Mouse (Mus musculus) Patski (cell line): ENCODE data around the gene Parva. TPM values are rescaled to one million over a fixed set of nuclear protein-coding genes. Genes with fewer than 3 reads are reported as not detected.

Experiments used
- ATAC-seq: fragments of 100-300 bp; one replicate; pipeline ENCODE4 v1.8.0; 2021
- CTCF ChIA-PET: fragments of 350-600 bp; sonication (Branson Sonifier 250); formaldehyde crosslinking; loops from one replicate; lab custom pipeline; 2022; ENCODE audit warnings: inconsistent platforms; lab: Charles Lee
- POLR2A ChIA-PET: fragments of 350-600 bp; sonication (Branson Sonifier 250); formaldehyde crosslinking; loops from one replicate; lab custom pipeline; 2022; ENCODE audit warnings: antibody characterized with exemption, inconsistent platforms; lab: Charles Lee
- DNase-seq: peaks from one replicate; pipeline ENCODE4 v3.0.0-alpha.2; 2011; ENCODE audit warnings: low read depth, low spot score
- H3K27me3 ChIP-seq: fragments of 371-371 bp; one replicate; pipeline ENCODE4 v1.5.1; 2021
- CTCF ChIP-seq: fragments of 100-300 bp; IDR thresholded peaks from one replicate; pipeline ENCODE4 v1.5.1; 2021
- in situ Hi-C: fragments of 300-500 bp; cut with MboI; formaldehyde crosslinking; loops from 3 replicates; pipeline ENCODE4 v1.11.1; 2018; ENCODE audit warnings: low pct_unique_long_range_greater_than_20kb, mixed read lengths
- polyA plus RNA-seq: library from polyadenylated mRNA; unstranded; gene quantifications from one replicate; pipeline ENCODE4 v1.2.3, GENCODE M21; 2021

The Parva gene
- polyA plus RNA-seq, 1 experiment from 2014 or later = 138 TPM

GRCm38 (mm10) chr7:112589530-112589929 lies 162.2 kb downstream of the Parva start:
- no peak for ATAC-seq
- no peaks in the 10 kb centered on the region for H3K27me3 ChIP-seq
- ChIA-PET POLR2A (no interaction called here), CTCF (interaction anchor here (1.0 kb wide), 1 partner anchor 12 kb away, joined by 3 read pairs; no protein-coding TSS in a partner anchor)
- in situ Hi-C loops = no loop called here
- no peak for DNase-seq
- no peak for TF ChIP-seq CTCF

- TF ChIP-seq CTCF = no peak
- POLR2A ChIA-PET = no interaction called here
- DNase-seq (no peak), ATAC-seq (no peak)
- in situ Hi-C loops = no loop called here
- CTCF ChIA-PET = interaction anchor here (1.2 to 1.4 kb wide), 2 partner anchors 16 to 31 kb away, joined by 3 read pairs; no protein-coding TSS in a partner anchor
- no peaks in the 10 kb centered on the region for H3K27me3 ChIP-seq
These were observed 166.3 kb downstream of the Parva start for GRCm38 (mm10) chr7:112593586-112593985.

GRCm38 (mm10) chr7:112595226-112595850 lies 168.0 kb downstream of the Parva start:
- H3K27me3 ChIP-seq = no peaks in the 10 kb centered on the region
- no peak for DNase-seq
- in situ Hi-C loops = no loop called here
- ATAC-seq = no peak
- TF ChIP-seq CTCF = no peak
- ChIA-PET POLR2A (no interaction called here), CTCF (interaction anchor here (1.2 kb wide), 1 partner anchor 10 kb away, joined by 3 read pairs; no protein-coding TSS in a partner anchor)

- ChIA-PET CTCF (no interaction called here), POLR2A (no interaction called here)
- H3K27me3 ChIP-seq = no peaks in the 10 kb centered on the region
- no peak for TF ChIP-seq CTCF
- DNase-seq (no peak), ATAC-seq (no peak)
- in situ Hi-C loops = no loop called here
These were observed 172.3 kb downstream of the Parva start for GRCm38 (mm10) chr7:112599650-112600049.

- ChIA-PET POLR2A (no interaction called here), CTCF (no interaction called here)
- H3K27me3 ChIP-seq = no peaks in the 10 kb centered on the region
- no peak for TF ChIP-seq CTCF
- no peak for DNase-seq
- in situ Hi-C loops = no loop called here
- no peak for ATAC-seq
These were observed 172.9 kb downstream of the Parva start for GRCm38 (mm10) chr7:112600163-112600562.

- no peaks in the 10 kb centered on the region for H3K27me3 ChIP-seq
- in situ Hi-C loops = no loop called here
- ChIA-PET POLR2A (interaction anchor here (1.3 kb wide), 1 partner anchor 61 kb away, joined by 5 read pairs; no protein-coding TSS in a partner anchor), CTCF (interaction anchor here (1.1 to 2.6 kb wide), 2 partner anchors 11 to 77 kb away, joined by 3 to 8 read pairs; partner anchors contain the start of gene Tead1)
- DNase-seq (no peak), ATAC-seq (no peak)
- no peak for TF ChIP-seq CTCF
These were observed 175.7 kb downstream of the Parva start for GRCm38 (mm10) chr7:112602966-112603365.

- ChIA-PET POLR2A (interaction anchor here (1.3 kb wide), 1 partner anchor 60 kb away, joined by 5 read pairs; no protein-coding TSS in a partner anchor), CTCF (interaction anchor here (1.1 to 2.6 kb wide), 2 partner anchors 11 to 76 kb away, joined by 3 to 8 read pairs; partner anchors contain the start of gene Tead1)
- TF ChIP-seq CTCF = no peak
- ATAC-seq (peak; percentile 69), DNase-seq (peak; percentile 54)
- no peaks in the 10 kb centered on the region for H3K27me3 ChIP-seq
- in situ Hi-C loops = no loop called here
These were observed 176.3 kb downstream of the Parva start for GRCm38 (mm10) chr7:112603496-112604170.

GRCm38 (mm10) chr7:112604209-112604608 lies 176.9 kb downstream of the Parva start:
- DNase-seq (peak; percentile 65), ATAC-seq (peak; percentile 47)
- H3K27me3 ChIP-seq = no peaks in the 10 kb centered on the region
- in situ Hi-C loops = no loop called here
- CTCF ChIA-PET = interaction anchor here (2.6 kb wide), 1 partner anchor 10 kb away, joined by 8 read pairs; no protein-coding TSS in a partner anchor
- TF ChIP-seq CTCF = no peak
- POLR2A ChIA-PET = interaction anchor here (1.3 kb wide), 1 partner anchor 59 kb away, joined by 5 read pairs; no protein-coding TSS in a partner anchor

- ATAC-seq = peak; percentile 86
- peak; percentile 73 for DNase-seq
- ChIA-PET CTCF (interaction anchor here (1.5 kb wide), 1 partner anchor 11 kb away, joined by 8 read pairs; no protein-coding TSS in a partner anchor), POLR2A (interaction anchor here (0.6 kb wide), 1 partner anchor 336 kb away, joined by 5 read pairs; no protein-coding TSS in a partner anchor)
- TF ChIP-seq CTCF = no peak
- in situ Hi-C loops = loop anchor here (5.0 kb wide), 1 partner anchor 253 kb away; no protein-coding TSS in a partner anchor
- H3K27me3 ChIP-seq = no peaks in the 10 kb centered on the region
These were observed 186.9 kb downstream of the Parva start for GRCm38 (mm10) chr7:112614046-112614790.
